Mouse (Mus musculus) cerebellum, adult 2 months (tissue): ENCODE measurements around the gene Gigyf1.

Experiments
- CTCF ChIP-seq: fragments of 200-500 bp; IDR thresholded peaks from 2 replicates; pipeline ENCODE4 v1.5.1; 2011; ENCODE audit warnings: low read depth, mild to moderate bottlenecking, control low read depth, low read length, moderate library complexity, borderline replicate concordance; ENCODE audit not compliant: insufficient read depth
- POLR2A ChIP-seq: fragments of 200-500 bp; IDR thresholded peaks from 2 replicates; pipeline ENCODE4 v1.6.1; 2011; ENCODE audit warnings: low read length, control low read depth, borderline replicate concordance; ENCODE audit not compliant: insufficient read depth

DNA sequence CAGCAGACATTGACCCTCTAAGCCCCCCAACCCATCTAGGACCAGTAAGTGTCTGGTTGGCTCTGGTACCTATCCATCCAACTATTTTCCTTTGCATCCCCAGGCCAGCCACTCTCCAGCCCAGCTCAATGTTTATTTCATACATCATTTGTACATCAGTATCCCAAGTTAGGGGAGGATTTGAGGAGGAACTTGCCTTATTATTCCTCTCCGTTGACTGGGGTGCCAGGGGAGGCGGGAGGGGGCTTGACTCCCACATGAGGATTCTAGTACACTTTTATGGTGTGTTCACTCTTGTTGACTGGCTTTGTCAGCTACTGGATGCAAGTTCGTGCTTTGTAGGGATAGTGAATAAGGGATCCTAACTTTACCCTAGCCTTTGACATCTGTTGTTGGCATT is 6.6 kb upstream of the Gigyf1 start:
- TF ChIP-seq POLR2A (no peak), CTCF (no peak)
